Mouse (Mus musculus) adrenal gland, adult 18-20 months (tissue): ENCODE measurements around the gene Zfp740. TPM values are rescaled to one million over a fixed set of nuclear protein-coding genes. Genes with fewer than 3 reads are reported as not detected.
A peak's percentile ranks its signal among the peaks of the same experiment; 100 is the strongest.

ENCODE experiments used
- DNase-seq, 2 experiments: peaks; one replicate each; pipeline ENCODE4 v3.0.0; 2021 to 2022; ENCODE audit warnings: low spot score in 2 of 2
- total RNA-seq, 2 experiments: library from RNA; stranded (reverse); gene quantifications; 1 replicate in 1 of 2; 2 replicates in 1 of 2; pipeline ENCODE4 v1.2.3; 2021

The Zfp740 gene
- total RNA-seq, 2 experiments from 2014 or later = 49.8 to 65.0 TPM

DNA sequence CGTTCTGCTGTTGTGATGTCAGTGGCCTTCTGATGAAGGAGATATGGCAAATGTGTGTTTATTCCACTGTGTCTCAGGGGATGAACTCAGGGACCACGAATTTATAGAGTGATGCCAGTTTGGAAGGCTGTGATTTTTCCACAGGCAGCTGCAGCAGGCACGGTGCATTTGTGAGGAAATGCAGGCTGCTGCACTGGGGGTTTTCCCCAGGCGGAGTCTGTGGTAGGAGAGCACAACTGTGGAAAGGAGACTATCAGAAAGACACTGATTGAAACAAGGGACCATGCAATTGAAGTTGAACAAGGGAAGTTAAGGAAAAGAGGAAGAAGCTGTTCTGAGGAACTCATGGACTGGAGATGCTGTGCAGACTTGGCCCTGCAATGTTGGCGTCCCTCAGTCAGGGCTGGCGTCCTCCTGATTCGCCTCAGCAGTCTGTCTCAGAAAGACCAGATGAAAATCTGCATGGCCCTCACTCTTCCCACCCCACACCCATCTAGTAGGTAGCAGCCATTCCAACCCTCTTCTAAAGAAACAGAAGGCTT, 10.7 kb upstream of the Zfp740 start:
- DNase-seq = no peak

DNA sequence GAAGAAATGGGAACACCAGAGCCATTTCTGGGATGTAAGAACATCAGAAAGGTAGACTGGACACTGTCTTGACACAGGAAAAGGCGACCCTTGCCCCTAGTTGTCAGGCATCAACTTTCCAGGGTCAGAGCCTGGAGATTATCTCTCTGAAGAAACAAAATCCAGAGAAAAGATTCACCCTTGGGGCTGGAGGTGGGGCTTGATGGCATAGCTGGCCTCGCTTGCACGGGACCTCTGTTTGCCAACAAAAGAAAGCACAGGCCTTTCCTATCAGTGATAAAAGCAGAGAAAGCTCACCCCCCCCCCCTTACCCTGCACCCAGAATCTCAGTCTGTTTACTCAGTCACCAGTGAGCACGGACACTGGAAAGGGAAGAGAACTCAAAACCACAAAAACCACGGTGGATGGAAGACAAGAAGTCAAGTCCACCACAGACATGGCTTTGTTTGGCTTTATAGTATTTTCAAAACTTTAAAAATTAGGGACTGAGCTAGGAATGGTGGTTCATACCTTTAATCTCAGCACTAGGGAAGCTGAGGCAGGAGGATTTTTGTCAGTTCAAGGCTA, 10.1 kb upstream of the Zfp740 start:
- DNase-seq = no peak

DNA sequence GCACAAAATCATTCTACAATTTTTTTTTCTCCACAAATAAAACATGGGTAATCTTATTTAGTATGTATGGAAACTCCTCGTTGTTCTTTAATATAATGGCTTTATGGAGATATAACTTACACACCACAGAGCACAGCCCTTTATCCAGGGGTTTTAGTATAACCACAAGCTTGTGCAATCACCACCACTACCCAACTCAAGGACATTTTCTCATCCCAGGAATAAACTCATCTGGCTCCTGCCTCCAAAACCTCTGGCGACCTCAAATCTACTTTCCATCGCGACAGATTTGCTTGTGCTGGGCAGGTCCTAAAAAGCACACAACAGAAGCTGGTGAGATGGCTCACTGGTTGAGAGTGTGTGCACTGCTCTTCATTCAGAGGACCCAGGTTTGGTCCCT, 9.4 kb upstream of the Zfp740 start:
- no peak for DNase-seq

DNA sequence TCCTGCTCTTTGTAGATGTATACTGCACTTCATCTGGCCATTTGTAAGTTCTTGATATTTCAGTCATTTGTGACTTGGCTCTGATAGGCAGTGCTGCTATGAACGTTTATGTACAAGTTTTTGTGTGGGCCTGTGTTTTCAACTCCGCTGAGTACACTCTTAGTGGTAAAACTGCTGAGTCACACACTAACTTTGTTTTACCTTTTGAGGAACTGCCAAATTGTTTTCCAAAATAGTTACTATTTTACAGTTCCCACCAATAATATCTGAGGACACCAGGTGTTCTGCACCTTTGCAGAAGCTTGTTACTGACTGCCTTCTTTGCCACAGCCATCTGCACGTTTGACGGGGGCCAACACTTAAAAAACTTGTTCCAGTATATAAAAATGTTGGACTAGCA, 8.6 kb upstream of the Zfp740 start:
- no peak for DNase-seq

DNA sequence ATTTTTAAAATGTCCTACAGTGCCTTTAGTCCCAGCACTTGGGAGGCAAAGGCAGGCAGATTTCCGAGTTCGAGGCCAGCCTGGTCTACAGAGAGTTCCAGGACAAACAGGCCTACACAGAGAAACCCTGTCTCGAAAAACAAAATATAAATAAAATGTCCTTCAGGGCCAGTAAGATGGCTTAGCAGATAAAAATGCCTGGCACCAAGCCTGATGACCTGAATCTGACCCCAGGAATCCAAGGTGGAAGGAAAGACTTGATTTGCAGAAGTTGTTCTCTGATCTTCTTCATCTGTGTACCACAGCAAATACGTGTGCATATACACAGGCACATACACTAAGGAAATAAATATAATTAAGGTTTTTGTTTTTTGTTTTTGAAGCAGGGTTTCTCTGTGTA, 7.7 kb upstream of the Zfp740 start:
- DNase-seq = no peak

DNA sequence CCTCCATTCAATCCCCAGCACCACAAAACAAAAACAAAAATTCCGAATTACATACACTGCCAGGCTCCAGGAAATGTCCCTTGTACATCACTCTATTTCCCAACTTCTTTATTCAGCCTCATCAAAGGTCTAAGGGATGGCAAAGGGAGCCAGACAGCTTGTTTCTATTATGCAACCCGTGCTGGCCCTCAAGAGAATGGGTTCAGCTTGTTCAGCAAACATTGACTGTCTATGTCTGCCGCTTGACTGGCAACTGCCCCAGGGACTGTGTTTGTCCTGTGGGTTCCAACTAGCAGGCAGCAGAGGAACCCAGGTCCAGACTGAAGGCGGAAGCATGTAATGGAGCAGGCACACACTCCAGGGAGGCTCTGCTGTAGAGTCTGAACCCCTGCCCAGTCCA, 4.2 kb upstream of the Zfp740 start:
- DNase-seq = no peak

DNA sequence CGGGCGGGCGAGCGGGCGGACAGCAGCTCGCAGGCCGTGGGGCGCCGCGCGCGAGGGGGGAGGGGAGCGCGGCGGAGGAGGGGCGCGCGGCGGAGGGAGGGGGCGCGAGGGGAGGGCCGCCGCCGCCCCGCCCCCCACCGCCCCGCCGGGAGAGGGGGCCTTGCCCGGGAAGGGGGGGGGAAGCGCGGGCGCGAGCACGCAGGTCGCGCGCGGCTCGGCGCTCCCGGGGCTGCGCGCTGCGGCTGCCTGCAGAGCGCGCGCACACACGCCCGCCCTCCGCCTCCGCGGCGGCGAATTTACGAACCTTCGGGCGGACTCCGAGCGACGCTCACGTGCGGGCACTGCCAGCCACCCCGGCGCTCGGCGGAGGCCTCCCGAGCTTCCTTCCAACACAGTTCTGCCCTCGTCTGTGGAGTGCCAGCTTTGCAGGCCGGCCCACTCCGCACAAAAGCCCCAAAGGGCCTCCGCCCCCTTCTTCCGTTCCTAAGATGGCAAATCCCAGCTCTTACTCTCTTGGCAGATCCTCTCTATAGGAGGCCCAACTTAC, 859 bp downstream of the Zfp740 start:
- DNase-seq = peak; percentile 67 to 75

DNA sequence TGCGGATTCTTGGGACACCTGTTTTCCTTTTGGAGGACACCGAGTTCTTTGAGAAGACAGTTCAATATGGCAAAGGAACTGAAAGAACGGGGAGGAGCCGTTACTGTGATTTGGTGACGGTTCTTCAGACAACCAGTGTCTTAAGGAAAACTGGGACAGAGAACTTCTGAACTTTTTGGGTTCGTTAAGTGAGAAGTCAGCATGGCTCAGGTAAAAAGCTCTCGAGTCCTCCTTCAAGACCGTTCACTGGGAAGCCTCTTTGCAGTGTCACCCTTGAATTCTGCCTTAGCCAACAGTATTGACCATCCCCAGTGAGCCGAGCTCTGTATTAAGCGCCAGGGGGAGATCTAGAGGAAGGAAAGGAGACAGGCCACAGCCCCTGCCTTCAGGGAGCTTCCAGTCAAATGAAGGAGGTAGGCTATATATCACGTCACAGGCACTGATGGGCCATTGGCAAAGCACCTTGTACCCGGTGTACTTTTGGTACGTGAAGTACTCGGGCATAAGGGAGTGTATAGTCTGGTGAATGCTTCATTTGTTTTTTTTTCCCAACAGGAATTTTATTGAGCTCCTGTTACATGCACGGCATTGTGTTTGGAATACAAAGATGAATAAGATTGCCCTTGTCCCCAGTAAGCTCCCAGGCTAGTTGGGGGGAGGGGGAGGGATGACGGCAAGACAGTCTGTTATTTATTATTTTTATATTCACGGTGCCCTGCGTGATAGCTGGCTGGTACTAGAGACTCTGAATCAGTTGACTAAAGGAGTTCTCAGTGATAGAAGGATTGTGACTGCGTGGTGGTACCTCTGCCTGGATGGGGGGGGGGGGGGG, 1.8 kb downstream of the Zfp740 start, which contains the start of gene Csad:
Gene Csad, minus strand, starts transcription at position 51 of the 832 bp plus-strand sequence.
- no peak for DNase-seq

DNA sequence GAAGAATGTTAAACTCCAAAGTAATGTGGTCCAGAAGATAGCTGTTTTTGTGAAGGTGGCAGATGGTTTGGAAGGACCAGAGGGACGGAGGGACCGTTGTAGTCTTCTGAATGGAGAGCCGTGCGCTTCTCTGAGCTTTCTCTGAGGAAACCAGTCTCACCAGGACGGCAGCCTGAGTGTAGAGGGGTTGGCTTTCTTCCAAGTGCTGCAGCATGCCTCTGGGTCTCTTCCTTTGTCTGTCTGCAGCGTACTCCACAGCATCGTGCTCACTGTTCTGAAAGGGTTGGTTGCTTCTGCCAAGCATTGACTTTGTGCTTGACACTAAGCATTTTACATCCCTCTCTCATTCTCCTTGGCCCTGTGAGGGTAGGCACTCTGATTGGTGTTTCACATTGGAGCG, 2.7 kb downstream of the Zfp740 start:
- DNase-seq = no peak

DNA sequence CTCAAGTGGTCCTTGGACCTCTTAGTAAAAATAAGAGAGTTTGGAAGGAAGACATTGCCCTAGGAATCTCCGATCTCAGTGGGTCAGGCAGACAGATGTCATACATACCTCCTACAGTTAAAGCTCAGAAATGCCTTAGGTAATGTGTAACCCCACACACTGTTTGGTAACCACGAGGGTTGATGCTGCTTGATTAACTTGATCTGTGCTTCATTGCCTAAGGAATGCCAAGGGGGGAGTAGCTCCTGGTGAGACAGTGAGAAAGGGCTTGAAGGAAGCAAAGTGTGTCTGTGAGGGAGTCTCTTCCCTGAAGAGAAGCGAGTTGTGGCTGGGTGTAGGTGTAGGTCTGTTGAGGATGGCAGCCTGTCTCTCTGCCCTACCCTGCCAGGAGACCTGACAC, 4.3 kb downstream of the Zfp740 start:
- no peak for DNase-seq

DNA sequence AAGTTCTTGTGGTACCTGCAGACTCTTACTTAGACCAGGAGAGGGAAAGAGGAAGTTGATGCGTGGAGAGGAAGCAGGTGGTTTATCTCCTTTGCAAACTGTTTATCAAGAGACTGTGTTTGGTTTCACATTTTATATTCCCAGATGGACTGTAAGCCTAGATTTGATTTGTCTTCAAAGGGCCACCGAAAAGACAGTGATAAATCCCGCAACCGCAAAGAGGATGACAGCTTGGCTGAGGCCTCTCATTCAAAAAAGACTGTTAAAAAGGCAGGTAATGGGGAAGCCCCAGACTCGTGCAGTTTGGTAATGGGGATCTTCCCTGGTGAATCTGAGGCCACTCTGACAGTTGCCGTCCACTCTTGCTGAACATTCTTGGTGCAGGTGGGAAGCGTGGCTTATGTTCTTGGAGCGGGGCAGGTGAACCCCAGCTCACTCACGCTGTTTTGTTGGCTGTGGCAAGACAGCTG, 5.1 kb downstream of the Zfp740 start:
- DNase-seq = no peak

DNA sequence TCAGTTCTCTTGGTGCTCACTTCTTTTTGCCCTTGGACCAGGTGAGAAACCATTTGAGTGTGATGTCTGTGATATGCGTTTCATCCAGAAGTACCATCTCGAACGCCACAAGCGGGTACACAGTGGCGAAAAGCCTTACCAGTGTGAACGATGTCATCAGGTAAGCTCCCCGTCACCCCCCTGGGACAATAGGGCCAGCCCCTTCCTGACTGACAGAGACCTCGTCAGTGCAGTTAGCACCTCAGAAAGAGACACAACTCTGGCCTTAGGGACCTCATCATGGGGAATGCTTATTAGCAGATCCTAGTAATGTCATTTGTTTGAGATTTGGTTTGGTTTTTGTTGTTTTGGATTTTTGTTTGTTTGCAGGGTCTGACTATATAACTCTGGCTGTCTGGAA, 6.1 kb downstream of the Zfp740 start:
- no peak for DNase-seq

DNA sequence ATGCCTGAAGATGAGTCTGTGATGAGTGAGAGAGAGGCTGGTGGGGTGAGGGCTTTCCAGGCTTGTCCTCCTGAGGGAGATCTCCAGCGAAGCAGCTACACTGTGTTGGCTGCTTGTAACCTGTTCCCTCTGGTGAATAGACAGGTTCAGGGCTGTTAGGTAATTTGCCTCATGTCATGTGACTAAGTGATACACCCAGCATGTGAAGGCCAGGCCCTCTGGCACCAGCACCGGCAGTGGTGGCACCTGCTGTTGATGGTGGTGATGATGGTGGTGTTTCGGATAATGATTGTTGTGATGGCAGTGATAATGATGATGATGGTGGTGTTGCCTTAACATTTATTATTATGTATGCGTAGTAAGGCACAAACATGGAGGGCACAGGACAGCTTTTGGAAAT, 7.8 kb downstream of the Zfp740 start:
- no peak for DNase-seq

DNA sequence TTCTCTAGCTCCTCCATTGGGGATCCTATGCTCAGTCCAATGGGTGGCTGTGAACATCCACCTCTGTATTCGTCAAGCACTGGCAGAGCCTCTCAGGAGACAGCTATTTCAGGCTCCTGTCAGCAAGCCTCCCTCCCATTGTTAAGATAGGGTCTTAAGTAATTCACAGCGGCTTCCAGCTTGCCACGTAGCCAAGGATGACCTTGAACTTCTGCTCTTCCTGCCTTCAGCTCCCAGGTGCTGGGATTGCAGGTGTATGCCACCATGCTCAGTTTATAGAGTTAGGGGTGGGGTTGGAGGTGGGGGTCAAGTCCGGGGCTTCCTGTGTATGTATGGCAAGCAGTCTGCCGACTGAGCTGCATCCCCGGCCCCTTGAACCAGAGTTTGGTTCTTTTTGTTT, 8.8 kb downstream of the Zfp740 start:
- DNase-seq = no peak

DNA sequence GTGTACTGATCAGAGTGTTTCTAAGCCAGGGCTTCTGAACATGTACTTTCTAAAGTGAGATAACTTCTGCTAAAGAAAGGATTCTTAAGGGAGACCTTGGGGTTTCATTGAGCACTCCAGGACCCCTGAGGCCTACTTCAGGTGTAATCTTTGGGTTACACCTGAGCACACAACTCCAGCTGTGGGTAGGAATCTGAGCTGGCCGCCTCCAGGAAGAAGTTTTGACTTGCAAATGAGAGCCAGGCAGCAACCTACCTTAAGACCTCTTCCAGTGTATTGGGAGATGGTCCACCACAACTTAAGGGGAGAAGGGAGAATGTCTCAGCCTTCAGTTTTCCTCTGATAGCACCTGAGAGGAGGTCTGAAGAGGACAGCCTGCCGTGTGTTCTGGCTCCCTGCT, 11.1 kb downstream of the Zfp740 start:
- DNase-seq = no peak

DNA sequence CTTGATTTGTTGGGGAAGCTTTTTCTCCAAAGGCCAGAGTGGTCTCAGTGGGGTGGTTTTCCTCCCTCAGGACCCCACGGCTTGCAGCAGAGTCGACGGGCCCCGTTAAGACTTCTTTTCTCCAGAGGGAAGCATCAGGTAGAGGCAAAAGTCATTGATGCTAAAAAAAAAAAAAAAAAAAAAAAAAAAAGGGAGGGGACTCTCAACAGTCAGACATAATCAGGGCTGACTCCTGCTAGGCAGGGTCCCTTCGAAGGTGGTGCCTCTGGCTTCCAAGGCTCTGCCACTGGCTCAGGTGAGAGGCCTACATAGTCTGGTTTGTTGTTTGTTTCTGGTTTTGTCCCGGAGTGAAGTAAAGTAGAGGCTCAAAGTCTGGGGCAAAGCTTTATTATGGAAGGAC, 12.6 kb downstream of the Zfp740 start:
- no peak for DNase-seq

DNA sequence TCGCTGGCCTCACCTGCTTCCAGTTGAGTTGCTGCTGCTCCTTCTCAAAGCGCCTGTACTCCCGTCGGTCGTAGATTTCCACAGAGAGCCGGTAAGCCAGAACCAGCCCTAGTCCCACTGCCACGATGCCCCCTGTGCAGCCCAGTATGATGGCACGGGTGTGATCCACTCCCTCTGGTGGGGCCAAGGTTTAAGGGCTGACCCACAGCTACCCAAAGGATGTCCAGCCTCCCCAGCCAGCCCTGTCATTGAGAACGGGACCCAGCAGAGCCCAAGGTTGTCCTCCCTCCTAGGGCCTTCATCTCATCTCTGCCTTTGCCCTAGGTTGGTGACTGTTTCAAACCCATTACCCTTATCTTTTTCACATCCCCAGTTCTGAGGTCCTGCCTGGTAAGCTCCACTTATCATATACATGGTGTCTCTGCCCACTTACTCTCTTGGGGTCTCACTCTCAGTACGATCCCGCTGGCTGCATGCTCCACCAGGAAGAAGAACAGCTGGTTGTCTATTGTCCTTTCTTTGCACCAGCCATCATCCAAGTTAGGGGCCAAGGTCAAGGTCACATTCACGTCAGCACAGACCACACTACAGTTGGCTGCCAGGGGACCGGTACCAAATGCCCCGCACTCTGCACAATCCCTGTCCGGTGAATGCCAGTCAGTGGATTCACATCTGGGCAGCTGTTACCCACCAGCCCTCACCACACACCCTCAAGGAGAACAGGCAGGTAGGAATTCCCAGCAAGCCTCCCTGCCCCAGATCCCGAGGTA, 13.6 kb downstream of the Zfp740 start:
- no peak for DNase-seq

DNA sequence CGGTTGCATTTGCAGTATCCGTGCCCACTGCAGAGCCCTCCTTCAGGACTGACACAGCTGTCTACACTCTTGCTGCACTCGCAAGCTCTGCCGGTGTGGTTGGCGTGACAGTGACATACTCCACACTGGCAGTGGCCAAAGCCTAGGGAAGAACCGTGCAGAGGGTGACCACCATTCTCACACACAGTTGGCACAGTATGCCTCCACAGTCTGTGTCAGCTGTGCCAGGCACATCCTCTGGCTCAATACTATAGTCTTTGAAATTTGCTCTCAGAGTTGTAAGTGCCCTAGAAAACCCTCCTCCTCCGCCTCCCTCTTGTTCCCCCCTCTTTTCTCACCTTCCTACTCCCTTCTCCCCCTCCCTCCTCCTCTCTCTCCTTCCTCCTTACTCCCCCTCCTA, 14.3 kb downstream of the Zfp740 start:
- no peak for DNase-seq

DNA sequence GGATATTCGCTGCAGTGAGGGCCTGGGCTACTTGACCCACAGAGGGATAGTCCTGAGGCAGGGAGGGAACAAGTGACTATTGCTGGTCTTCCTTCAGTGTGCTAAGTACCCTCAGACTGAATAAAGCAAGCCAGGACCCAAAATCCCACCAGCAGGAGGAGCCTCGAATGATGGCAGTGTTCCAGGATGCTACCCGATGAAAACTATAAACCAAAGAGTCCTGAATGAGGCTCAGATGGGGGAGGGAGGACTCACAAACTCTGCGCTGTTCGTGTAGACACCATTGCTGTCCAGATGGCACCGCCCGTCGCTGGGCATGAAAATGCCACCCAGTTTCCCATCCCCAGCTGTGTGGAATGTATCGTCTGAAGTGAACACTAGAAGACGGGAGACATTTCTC, 19.3 kb downstream of the Zfp740 start:
- no peak for DNase-seq

DNA sequence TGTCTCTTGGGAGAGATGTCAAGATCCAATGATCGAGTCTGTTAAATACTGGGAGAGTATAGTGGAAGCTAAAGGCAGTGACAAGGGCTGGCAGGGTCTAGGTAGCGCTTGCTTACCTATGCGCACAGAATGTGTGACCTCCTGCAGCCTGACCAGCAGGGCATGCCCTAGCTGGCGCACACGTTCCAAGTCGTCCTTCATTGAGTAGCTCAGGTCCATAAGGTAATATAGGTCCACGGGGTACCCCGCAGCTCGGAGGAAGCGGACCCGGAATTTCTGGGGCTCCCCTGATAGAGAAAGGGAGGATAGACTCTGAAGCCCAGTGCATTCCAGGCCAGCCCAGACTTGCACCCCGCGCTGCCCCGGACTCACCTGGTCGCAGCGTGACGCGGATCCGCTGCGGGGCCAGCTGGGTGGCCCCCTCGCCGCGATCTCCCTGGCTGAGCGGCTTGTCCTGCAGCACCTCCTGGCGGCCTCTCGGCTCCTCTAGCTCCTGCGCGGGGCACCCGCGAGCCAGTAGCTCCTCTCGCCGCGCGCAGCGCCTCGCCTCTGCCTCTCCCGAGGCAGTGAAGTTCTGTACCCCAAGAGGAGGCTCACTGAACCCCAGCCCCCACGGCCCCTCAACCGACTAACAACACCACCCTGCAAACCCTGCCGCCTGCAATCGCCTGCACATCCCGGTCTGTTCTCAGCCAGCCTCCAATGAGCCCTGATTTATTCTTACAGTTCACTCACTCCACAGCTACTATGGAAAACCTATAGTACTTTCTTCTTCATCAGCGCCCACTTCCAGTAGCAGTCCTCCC, 21.3 kb downstream of the Zfp740 start:
- DNase-seq = peak; percentile 77 to 89
